Mouse (Mus musculus): Measurements from ENCODE around the gene Ankrd44. TPM values are rescaled to one million over a fixed set of nuclear protein-coding genes. Genes with fewer than 3 reads are reported as not detected.

Gene Ankrd44
- polyA plus RNA-seq, 1 experiment from 2014 or later, result 20.1 TPM

DNA sequence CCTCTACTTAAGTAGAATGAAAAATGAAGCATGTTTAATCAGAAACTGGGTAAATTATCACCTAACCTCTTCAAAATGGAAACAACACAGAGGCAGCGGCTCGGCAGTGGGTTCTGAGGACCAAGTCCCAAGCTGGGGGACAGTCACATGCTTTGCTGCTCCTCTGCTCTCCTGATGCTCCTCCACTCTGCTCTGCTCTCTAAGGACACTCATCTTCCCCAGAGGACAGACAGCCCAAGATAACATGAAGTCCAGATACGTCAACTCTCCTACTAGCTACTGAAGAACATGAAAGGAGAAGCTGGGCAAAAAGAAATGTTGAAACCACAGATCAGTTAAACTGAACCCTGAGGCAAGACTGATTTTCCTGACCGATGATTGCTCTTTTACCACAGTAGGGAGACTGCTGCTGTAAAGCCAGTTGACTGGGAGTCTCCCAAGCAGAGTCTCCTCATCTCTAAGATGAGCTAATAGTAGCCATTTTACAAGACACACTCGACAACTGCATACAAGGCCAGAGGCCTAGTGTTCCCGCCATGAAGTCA is 90.5 kb downstream of the Ankrd44 start:
- H3K9ac ChIP-seq (replicated peaks), result no peak overlapping the region
- WGBS, result 87% methylated on average over 6 of the region's 6 CpGs
- H3K27me3 ChIP-seq, result no peaks in the 10 kb centered on the region
- no peaks in the 10 kb centered on the region for H3K4me1 ChIP-seq
- no peak overlapping the region for H3K4me3 ChIP-seq
- H3K9me3 ChIP-seq, result no peaks in the 10 kb centered on the region
- ATAC-seq (ENCODE audit: low FRiP score, low read depth), result no peak
- no peaks in the 10 kb centered on the region for H3K36me3 ChIP-seq
- H3K4me2 ChIP-seq (replicated peaks), result no peak overlapping the region
- H3K27ac ChIP-seq (replicated peaks), result no peak overlapping the region

DNA sequence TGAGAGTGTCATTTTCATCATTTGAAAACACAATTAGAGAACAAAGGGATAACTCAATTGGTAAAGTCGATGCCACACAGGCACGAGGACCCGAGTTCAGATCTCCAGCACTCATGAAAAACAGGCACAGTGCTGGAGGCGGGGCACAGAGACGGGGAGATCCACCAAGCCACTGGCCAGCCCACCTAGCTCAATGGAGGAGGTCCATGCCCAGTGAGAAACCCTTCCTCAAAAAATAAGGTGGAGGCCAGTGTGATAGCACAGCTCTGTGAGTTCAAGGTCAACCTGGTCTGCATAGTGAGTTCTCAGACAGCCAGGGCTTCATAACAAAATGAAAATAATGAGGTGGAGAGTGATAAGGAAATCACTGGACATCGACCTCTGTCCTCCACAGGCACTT is 93.0 kb downstream of the Ankrd44 start:
- Histone ChIP-seq H3K4me3 (no peak overlapping the region), H3K36me3 (no peaks in the 10 kb centered on the region), H3K27ac (replicated peaks) (no peak overlapping the region), H3K9ac (replicated peaks) (no peak overlapping the region), H3K4me1 (no peaks in the 10 kb centered on the region), H3K4me2 (replicated peaks) (no peak overlapping the region), H3K27me3 (no peaks in the 10 kb centered on the region), H3K9me3 (no peaks in the 10 kb centered on the region)
- WGBS, result 95% methylated on average over 6 of the region's 6 CpGs
- ATAC-seq (ENCODE audit: low FRiP score, low read depth), result peak; percentile 52; the same call in 1 of the 2 replicates

GRCm38 (mm10) chr1:54832765-54833164 is 93.4 kb downstream of the Ankrd44 start:
- no peaks in the 10 kb centered on the region for H3K36me3 ChIP-seq
- no peak overlapping the region for H3K9ac ChIP-seq (replicated peaks)
- no peaks in the 10 kb centered on the region for H3K4me1 ChIP-seq
- no peak overlapping the region for H3K4me3 ChIP-seq
- 0% methylated on average over 1 of the region's 1 CpGs for whole genome bisulfite sequencing
- H3K27me3 ChIP-seq, result no peaks in the 10 kb centered on the region
- no peak overlapping the region for H3K27ac ChIP-seq (replicated peaks)
- H3K4me2 ChIP-seq (replicated peaks), result no peak overlapping the region
- peak; percentile 52; the same call in 1 of the 2 replicates for ATAC-seq (ENCODE audit: low FRiP score, low read depth)
- H3K9me3 ChIP-seq, result no peaks in the 10 kb centered on the region

GRCm38 (mm10) chr1:54830223-54830622 is 96.0 kb downstream of the Ankrd44 start:
- Histone ChIP-seq H3K36me3 (no peaks in the 10 kb centered on the region), H3K27ac (replicated peaks) (no peak overlapping the region), H3K4me1 (no peaks in the 10 kb centered on the region), H3K9ac (replicated peaks) (no peak overlapping the region), H3K9me3 (no peaks in the 10 kb centered on the region), H3K4me3 (no peak overlapping the region), H3K27me3 (no peaks in the 10 kb centered on the region), H3K4me2 (replicated peaks) (no peak overlapping the region)
- 76% methylated on average over 6 of the region's 6 CpGs for WGBS
- ATAC-seq (ENCODE audit: low FRiP score, low read depth), result no peak

DNA sequence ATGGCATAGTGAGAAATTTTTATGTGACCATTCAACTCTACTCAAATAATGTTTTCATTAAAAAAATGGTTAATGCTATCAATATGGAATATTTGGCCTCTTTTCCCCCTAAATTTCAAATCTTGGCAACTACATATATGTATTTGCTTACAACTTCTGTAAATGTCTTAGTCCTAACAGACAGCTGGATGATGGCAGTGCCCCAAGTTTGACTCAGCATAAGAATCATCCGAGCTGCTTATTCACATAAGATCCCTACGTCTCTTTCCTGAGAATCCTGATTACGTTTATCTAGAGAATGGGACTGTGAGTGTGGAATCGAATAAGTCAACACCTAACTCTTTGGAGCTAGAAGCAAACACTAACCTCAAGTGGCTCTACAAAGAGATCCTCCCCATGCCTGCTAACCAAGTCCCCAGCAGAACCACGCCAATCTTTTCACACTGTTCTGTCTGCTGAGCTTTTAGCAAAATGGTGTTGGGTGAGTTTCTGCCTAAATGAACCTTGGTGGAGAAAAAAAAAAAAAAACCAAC is 96.4 kb downstream of the Ankrd44 start:
- Histone ChIP-seq H3K36me3 (no peaks in the 10 kb centered on the region), H3K9me3 (no peaks in the 10 kb centered on the region), H3K4me3 (no peak overlapping the region), H3K4me1 (no peaks in the 10 kb centered on the region), H3K27ac (replicated peaks) (no peak overlapping the region), H3K4me2 (replicated peaks) (no peak overlapping the region), H3K27me3 (no peaks in the 10 kb centered on the region), H3K9ac (replicated peaks) (no peak overlapping the region)
- WGBS, result 86% methylated on average over 5 of the region's 5 CpGs
- ATAC-seq (ENCODE audit: low FRiP score, low read depth), result no peak

- Histone ChIP-seq H3K27ac (replicated peaks) (no peak overlapping the region), H3K36me3 (no peaks in the 10 kb centered on the region), H3K4me1 (no peaks in the 10 kb centered on the region), H3K9me3 (no peaks in the 10 kb centered on the region), H3K9ac (replicated peaks) (no peak overlapping the region), H3K4me2 (replicated peaks) (no peak overlapping the region), H3K4me3 (no peak overlapping the region), H3K27me3 (no peaks in the 10 kb centered on the region)
- WGBS, result 80% methylated on average over 8 of the region's 8 CpGs
- ATAC-seq (ENCODE audit: low FRiP score, low read depth), result no peak
Observed at GRCm38 (mm10) chr1:54827827-54828226, 98.4 kb downstream of the Ankrd44 start.

GRCm38 (mm10) chr1:54827351-54827750 is 98.8 kb downstream of the Ankrd44 start:
- H3K9ac ChIP-seq (replicated peaks), result no peak overlapping the region
- H3K4me3 ChIP-seq, result no peak overlapping the region
- H3K9me3 ChIP-seq, result no peaks in the 10 kb centered on the region
- H3K27me3 ChIP-seq, result no peaks in the 10 kb centered on the region
- H3K27ac ChIP-seq (replicated peaks), result no peak overlapping the region
- no peak overlapping the region for H3K4me2 ChIP-seq (replicated peaks)
- no peaks in the 10 kb centered on the region for H3K4me1 ChIP-seq
- WGBS, result 73% methylated on average over 3 of the region's 3 CpGs
- no peaks in the 10 kb centered on the region for H3K36me3 ChIP-seq
- no peak for ATAC-seq (ENCODE audit: low FRiP score, low read depth)

- H3K4me2 ChIP-seq (replicated peaks), result no peak overlapping the region
- WGBS, result 74% methylated on average over 4 of the region's 4 CpGs
- ATAC-seq (ENCODE audit: low FRiP score, low read depth), result no peak
- no peaks in the 10 kb centered on the region for H3K9me3 ChIP-seq
- no peaks in the 10 kb centered on the region for H3K4me1 ChIP-seq
- no peak overlapping the region for H3K9ac ChIP-seq (replicated peaks)
- no peaks in the 10 kb centered on the region for H3K36me3 ChIP-seq
- no peak overlapping the region for H3K4me3 ChIP-seq
- no peak overlapping the region for H3K27ac ChIP-seq (replicated peaks)
- H3K27me3 ChIP-seq, result no peaks in the 10 kb centered on the region
Observed at GRCm38 (mm10) chr1:54826426-54826986, 99.7 kb downstream of the Ankrd44 start.

DNA sequence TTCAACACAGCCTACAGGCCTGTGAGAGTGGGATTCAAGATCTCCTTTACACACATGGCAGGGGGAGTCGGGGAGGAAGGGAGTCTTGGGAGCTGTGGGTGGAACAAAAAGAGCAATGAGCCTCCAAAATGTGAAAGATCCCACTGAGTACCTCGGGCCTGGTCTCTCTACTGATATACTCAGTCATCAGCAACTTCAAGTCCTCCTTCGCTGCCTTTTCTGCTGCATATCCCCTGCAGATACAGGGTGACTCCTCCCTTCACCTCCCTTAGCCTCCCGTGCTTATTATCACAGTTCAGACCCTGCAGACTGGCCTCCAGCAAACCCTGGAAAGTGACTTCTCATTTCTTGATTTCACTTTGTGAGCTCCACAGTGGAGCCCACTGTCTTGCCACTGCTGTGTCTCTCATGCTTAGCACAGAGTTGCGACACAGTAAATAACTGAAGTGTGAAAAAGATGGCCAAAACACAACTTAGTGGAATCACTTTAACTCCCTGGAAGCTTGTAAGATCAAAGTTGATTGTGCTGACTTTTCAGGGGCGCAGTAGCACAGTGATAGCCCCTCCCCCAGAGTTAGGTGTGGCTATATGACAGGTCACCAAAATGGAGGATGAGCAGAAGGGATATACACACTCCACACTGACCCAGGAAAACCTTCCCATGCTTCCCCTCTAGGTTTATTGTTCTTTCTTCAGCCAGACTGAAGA is 100.3 kb downstream of the Ankrd44 start:
- Histone ChIP-seq H3K4me1 (no peaks in the 10 kb centered on the region), H3K27me3 (no peaks in the 10 kb centered on the region), H3K4me3 (no peak overlapping the region), H3K27ac (replicated peaks) (no peak overlapping the region), H3K9me3 (no peaks in the 10 kb centered on the region), H3K9ac (replicated peaks) (no peak overlapping the region), H3K4me2 (replicated peaks) (no peak overlapping the region), H3K36me3 (no peaks in the 10 kb centered on the region)
- no peak for ATAC-seq (ENCODE audit: low FRiP score, low read depth)
- WGBS, result 88% methylated on average over 6 of the region's 6 CpGs

- no peaks in the 10 kb centered on the region for H3K9me3 ChIP-seq
- no peak overlapping the region for H3K9ac ChIP-seq (replicated peaks)
- no peaks in the 10 kb centered on the region for H3K4me1 ChIP-seq
- no peak overlapping the region for H3K4me2 ChIP-seq (replicated peaks)
- no peaks in the 10 kb centered on the region for H3K27me3 ChIP-seq
- no peak for ATAC-seq (ENCODE audit: low FRiP score, low read depth)
- no peak overlapping the region for H3K27ac ChIP-seq (replicated peaks)
- H3K36me3 ChIP-seq, result no peaks in the 10 kb centered on the region
- 83% methylated on average over 14 of the region's 14 CpGs for WGBS
- no peak overlapping the region for H3K4me3 ChIP-seq
Observed at GRCm38 (mm10) chr1:54824106-54824808, 101.9 kb downstream of the Ankrd44 start.

GRCm38 (mm10) chr1:54821797-54822196 is 104.4 kb downstream of the Ankrd44 start:
- Histone ChIP-seq H3K27me3 (no peaks in the 10 kb centered on the region), H3K9me3 (no peaks in the 10 kb centered on the region), H3K4me3 (no peak overlapping the region), H3K9ac (replicated peaks) (no peak overlapping the region), H3K27ac (replicated peaks) (no peak overlapping the region), H3K36me3 (no peaks in the 10 kb centered on the region), H3K4me1 (no peaks in the 10 kb centered on the region), H3K4me2 (replicated peaks) (no peak overlapping the region)
- no peak for ATAC-seq (ENCODE audit: low FRiP score, low read depth)
- 97% methylated on average over 1 of the region's 1 CpGs for WGBS
